Mouse (Mus musculus) heart, embryonic 13.5 days (tissue): ENCODE results near the gene Saa3. TPM values are rescaled to one million over a fixed set of nuclear protein-coding genes. Genes with fewer than 3 reads are reported as not detected.

Source experiments
- ATAC-seq: fragments of 200-750 bp; cut with Nextera tagmentation; 2 replicates; pipeline ENCODE4 v1.8.0; 2017; ENCODE audit warnings: moderate TSS enrichment; ENCODE audit not compliant: insufficient number of reproducible peaks, low FRiP score, low TSS enrichment; ENCODE audit errors: extremely low read depth
- H3K27ac ChIP-seq: fragments of 300-500 bp; sonication (generic); replicated peaks from 2 replicates; pipeline ENCODE4 v1.5.1; 2015; ENCODE audit warnings: moderate library complexity, mild to moderate bottlenecking, inconsistent platforms
- H3K27me3 ChIP-seq: fragments of 300-500 bp; sonication (generic); replicated peaks from 2 replicates; pipeline ENCODE4 v1.6.1; 2015; ENCODE audit warnings: mild to moderate bottlenecking, inconsistent platforms
- H3K36me3 ChIP-seq: fragments of 300-500 bp; sonication (generic); 2 replicates; pipeline ENCODE4 v1.6.1; 2015; ENCODE audit warnings: mild to moderate bottlenecking, inconsistent platforms
- H3K4me1 ChIP-seq: fragments of 300-500 bp; sonication (generic); 2 replicates; pipeline ENCODE4 v1.6.1; 2015; ENCODE audit warnings: inconsistent platforms
- H3K4me2 ChIP-seq: fragments of 300-500 bp; sonication (generic); 2 replicates; pipeline ENCODE4 v1.6.1; 2015; ENCODE audit warnings: inconsistent platforms, mild to moderate bottlenecking, moderate library complexity
- H3K4me3 ChIP-seq: fragments of 300-500 bp; sonication (generic); 2 replicates; pipeline ENCODE4 v1.5.1; 2015; ENCODE audit warnings: moderate library complexity, mild to moderate bottlenecking, inconsistent platforms
- H3K9ac ChIP-seq: fragments of 300-500 bp; sonication (generic); 2 replicates; pipeline ENCODE4 v1.6.1; 2015; ENCODE audit warnings: inconsistent platforms, mild to moderate bottlenecking, moderate library complexity
- H3K9me3 ChIP-seq: fragments of 300-500 bp; sonication (generic); 2 replicates; pipeline ENCODE4 v1.6.1; 2016; ENCODE audit warnings: inconsistent platforms
- WGBS: fragments of 180-500 bp; shearing (Covaris S2); methylation state at CpG from one replicate; pipeline ENCODE4 v1.1.7; 2015; ENCODE audit warnings: mixed read lengths; 5-methylcytosine and 5-hydroxymethylcytosine counted together
- polyA plus RNA-seq: library from polyadenylated mRNA; unstranded; fragments of >200 nt; fragmentation: Nextera tagmentation; extraction: Ambion mirVana; gene quantifications from 2 replicates; pipeline ENCODE4 v1.2.1, GENCODE M21; 2015

Gene Saa3
- polyA plus RNA-seq, 1 experiment from 2014 or later, result not detected

DNA sequence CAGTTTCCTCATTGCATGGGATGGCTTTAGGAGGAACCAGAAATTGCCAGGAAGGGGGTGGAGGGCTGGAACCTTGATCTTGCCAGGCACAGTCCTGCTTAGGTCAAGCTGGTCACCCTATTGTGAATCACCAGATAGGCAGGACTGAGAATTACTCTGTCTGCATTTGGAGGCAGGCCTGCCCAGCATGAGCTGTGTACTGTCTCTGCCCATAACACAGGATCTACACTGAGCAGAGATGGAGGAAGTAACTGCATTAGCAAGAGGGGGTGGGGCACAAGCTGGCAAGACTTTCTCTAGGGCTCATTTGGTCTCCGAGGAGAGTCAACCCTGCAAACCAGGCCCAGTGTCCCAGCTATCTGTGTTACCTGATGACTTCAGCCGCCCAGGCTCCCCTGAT lies 19.5 kb upstream of the Saa3 start:
- H3K4me2 ChIP-seq, result no peak overlapping the region
- H3K27me3 ChIP-seq, result no peaks in the 10 kb centered on the region
- no peak overlapping the region for H3K4me3 ChIP-seq
- no peak for ATAC-seq
- H3K9me3 ChIP-seq, result no peaks in the 10 kb centered on the region
- no peaks in the 10 kb centered on the region for H3K4me1 ChIP-seq
- 62% methylated on average over 2 of the region's 2 CpGs for WGBS
- no peaks in the 10 kb centered on the region for H3K36me3 ChIP-seq
- H3K9ac ChIP-seq, result no peak overlapping the region
- H3K27ac ChIP-seq, result no peak overlapping the region

DNA sequence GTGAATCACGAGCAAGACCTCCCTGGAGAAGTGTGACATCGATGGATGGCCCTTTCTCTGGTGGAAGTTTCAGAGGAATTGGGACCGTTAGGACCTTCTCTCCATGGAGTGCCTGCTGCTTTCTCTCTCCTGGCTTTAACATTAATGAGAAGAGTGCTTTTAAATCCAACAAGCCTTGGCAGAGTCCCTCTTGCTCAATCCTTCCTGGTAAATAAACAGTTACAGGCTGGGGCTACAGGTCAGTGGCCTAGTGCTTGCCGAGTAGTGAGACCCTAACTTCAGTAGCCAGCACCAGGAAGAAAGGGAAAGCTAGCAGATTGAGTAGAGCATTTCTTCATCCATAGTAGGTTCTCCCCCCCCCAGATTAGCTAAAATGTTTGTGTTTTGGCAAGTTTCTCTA lies 17.0 kb upstream of the Saa3 start, which contains the start of gene Saa4:
TSS of gene Saa4 (minus strand) at position 146 of the 400 bp plus-strand sequence.
- Histone ChIP-seq H3K4me1 (no peaks in the 10 kb centered on the region), H3K36me3 (no peaks in the 10 kb centered on the region), H3K4me3 (no peak within 1 kb of the TSS), H3K27ac (no peak within 1 kb of the TSS), H3K4me2 (no peak within 1 kb of the TSS), H3K27me3 (no peaks in the 10 kb centered on the region), H3K9ac (no peak within 1 kb of the TSS), H3K9me3 (no peaks in the 10 kb centered on the region)
- 70% methylated on average over 4 of the region's 4 CpGs for WGBS
- no peak for ATAC-seq

DNA sequence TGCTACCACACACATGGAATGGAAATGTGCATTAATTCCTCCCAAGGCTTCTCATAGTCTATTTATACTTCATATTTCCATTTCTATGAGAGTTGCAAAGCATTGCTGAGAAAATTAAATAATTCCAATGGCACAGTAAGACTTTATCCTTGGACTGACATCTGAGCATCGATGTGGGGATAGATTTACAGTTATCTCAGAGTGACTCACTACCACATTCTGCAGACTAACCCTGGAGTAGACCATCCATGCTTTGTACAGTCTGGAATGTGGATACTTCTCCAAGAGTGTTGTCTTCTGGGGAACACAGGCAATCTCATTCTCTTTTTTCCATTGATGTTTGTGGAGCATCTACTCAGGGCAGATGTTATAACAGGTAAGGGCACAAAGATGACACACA lies 12.1 kb upstream of the Saa3 start:
- no peak overlapping the region for H3K4me3 ChIP-seq
- H3K4me2 ChIP-seq, result no peak overlapping the region
- no peak overlapping the region for H3K27ac ChIP-seq
- H3K27me3 ChIP-seq, result no peaks in the 10 kb centered on the region
- no peaks in the 10 kb centered on the region for H3K4me1 ChIP-seq
- WGBS, result 63% methylated on average over 1 of the region's 1 CpGs
- no peak for ATAC-seq
- H3K36me3 ChIP-seq, result no peaks in the 10 kb centered on the region
- H3K9me3 ChIP-seq, result no peaks in the 10 kb centered on the region
- H3K9ac ChIP-seq, result no peak overlapping the region

DNA sequence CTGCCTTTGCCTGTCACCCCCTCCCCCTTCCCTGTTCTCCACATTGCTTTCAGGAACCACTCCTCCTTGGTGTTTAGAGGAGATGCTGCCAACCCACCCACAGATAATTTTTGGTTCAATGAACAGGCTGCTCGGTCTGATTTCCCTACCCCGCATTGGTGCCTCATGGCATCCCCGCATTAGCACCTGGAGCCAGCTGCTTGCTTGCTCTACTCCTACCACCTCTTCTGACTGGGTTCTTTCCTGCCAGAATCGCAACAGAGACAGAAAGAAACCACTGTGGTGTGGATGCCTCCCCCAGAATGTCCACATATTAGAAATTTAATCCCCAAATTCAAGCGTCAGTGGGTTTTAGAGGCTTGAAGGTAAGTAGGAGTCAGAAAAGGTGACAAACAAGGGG lies 8.9 kb upstream of the Saa3 start:
- no peak for ATAC-seq
- peaks cover 12% of the 10 kb centered on the region for H3K27me3 ChIP-seq
- H3K9ac ChIP-seq, result no peak overlapping the region
- H3K27ac ChIP-seq, result no peak overlapping the region
- H3K4me2 ChIP-seq, result no peak overlapping the region
- H3K9me3 ChIP-seq, result no peaks in the 10 kb centered on the region
- H3K4me1 ChIP-seq, result no peaks in the 10 kb centered on the region
- 63% methylated on average over 5 of the region's 5 CpGs for WGBS
- H3K4me3 ChIP-seq, result no peak overlapping the region
- H3K36me3 ChIP-seq, result no peaks in the 10 kb centered on the region

DNA sequence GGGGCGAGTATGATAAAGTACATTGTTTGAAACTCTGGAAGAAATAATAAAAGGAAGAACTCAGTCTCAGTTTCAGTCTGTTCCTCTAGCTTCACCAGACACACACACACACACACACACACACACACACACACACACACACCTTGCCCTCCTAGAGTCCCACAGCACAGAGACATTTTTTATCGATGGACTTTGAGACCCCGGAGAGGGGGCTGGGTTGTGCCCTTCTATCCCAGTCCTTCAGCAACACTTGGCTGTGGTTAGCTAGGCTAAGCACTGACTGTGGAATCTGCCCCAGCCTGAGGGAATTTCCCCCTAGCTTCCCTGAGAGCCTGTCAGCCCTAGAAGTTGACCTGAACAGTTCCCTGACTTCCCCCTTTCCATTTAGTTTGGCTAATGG lies 8.3 kb upstream of the Saa3 start:
- Histone ChIP-seq H3K27ac (no peak overlapping the region), H3K4me3 (no peak overlapping the region), H3K27me3 (peaks cover 12% of the 10 kb centered on the region), H3K9me3 (no peaks in the 10 kb centered on the region), H3K4me1 (no peaks in the 10 kb centered on the region), H3K36me3 (no peaks in the 10 kb centered on the region), H3K9ac (no peak overlapping the region), H3K4me2 (no peak overlapping the region)
- WGBS, result 69% methylated on average over 3 of the region's 3 CpGs
- no peak for ATAC-seq

DNA sequence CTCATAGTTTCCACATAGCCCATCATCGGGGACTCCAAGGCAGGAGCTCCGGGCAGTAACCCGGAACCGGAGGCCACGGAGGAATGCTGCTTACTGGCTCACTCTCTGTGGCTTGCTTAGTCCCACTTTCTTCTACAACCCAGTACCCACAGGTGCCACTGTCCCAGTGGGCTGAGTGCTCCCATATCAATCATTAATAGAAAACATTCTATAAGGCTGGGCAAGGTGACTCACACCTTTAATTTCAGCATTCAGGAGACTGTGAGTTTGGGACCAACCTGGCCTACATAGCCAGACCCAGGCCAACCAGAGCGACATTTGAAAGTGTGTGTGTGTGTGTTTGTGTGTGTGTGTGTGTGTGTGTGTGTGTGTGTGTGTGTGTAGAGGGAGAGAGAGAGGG lies 7.9 kb upstream of the Saa3 start:
- Histone ChIP-seq H3K27me3 (peaks cover 15% of the 10 kb centered on the region), H3K4me1 (no peaks in the 10 kb centered on the region), H3K9me3 (no peaks in the 10 kb centered on the region), H3K4me3 (no peak overlapping the region), H3K36me3 (no peaks in the 10 kb centered on the region), H3K27ac (no peak overlapping the region), H3K4me2 (no peak overlapping the region), H3K9ac (no peak overlapping the region)
- no peak for ATAC-seq
- 88% methylated on average over 6 of the region's 6 CpGs for WGBS

DNA sequence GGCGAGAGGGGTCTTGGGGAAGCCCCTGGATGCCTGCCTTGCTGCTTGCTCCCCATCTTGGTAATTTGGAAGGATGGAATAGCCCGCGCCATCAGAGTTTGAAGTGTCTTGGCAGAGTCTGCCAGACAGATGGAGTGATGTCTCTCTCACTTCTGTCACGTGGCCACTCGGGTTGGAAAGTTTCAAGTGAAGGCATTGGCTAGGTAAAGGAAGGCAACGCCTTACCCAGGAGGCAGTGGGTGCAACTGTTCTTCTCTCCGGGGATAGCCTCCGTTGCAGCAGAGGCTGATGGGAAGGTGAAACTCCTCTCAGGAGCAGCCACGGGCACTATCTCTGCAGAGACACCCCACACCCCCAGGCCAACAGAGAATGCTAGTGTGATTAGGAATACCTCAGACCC lies 5.0 kb upstream of the Saa3 start:
- ATAC-seq, result no peak
- H3K9me3 ChIP-seq, result no peaks in the 10 kb centered on the region
- WGBS, result 69% methylated on average over 9 of the region's 9 CpGs
- peaks cover 20% of the 10 kb centered on the region for H3K27me3 ChIP-seq
- H3K4me3 ChIP-seq, result no peak overlapping the region
- no peaks in the 10 kb centered on the region for H3K4me1 ChIP-seq
- no peak overlapping the region for H3K9ac ChIP-seq
- no peaks in the 10 kb centered on the region for H3K36me3 ChIP-seq
- no peak overlapping the region for H3K4me2 ChIP-seq
- H3K27ac ChIP-seq, result no peak overlapping the region

DNA sequence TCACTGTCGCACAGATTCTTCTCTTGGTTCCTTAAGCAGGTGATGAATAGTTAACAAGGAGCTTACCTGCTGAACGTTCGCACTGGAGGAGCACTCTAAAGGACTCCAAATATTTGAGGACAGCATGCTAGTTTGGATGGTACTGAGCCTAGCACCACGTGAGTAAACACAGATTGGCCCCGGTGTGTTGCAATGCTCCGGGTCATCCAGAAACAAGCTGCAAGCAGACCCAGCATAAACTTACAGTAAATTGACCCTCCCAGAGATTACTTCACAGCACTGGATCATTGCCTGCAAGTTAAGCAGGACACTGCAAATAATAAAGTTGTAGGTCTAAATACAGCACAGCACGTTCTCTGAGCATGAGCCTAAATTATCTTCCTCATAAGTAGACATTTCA lies 4.0 kb upstream of the Saa3 start:
- 71% methylated on average over 7 of the region's 7 CpGs for WGBS
- Histone ChIP-seq H3K27me3 (peaks cover 20% of the 10 kb centered on the region), H3K9me3 (no peaks in the 10 kb centered on the region), H3K36me3 (no peaks in the 10 kb centered on the region), H3K27ac (no peak overlapping the region), H3K4me3 (no peak overlapping the region), H3K4me1 (no peaks in the 10 kb centered on the region), H3K4me2 (no peak overlapping the region), H3K9ac (no peak overlapping the region)
- no peak for ATAC-seq

DNA sequence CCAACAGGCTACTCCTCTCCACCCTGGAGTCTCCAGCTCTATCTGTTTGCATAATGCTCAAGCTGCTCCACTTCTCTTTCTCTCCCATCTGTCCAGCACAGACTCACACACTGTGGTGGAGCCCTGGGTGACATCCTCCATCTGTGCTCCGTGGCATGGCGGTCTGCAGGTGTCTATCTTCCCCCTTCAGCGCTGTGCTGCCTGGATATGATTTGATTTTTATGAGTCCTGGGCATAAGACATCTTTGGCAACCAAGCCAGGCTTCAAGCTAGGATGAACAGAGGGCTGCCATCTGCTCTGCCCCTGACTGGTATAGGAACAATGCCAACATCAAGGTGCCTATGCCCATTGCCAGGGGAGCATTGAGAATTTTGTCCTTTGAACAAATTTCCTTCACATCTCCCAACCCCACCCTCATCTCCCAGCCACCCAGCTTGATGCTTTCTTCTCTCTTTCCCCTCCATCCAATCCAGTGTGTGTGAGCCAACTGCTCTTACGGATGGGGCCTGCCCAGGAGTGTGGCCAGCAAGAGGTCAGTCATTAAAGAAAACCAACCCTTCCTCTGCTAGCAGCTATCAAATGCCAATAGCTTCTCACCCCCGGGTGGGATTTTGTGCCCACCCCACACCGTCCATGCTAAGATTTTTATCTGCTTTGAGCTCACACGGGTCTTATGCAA lies 3.2 kb upstream of the Saa3 start:
- no peaks in the 10 kb centered on the region for H3K4me1 ChIP-seq
- H3K27me3 ChIP-seq, result peaks cover 21% of the 10 kb centered on the region
- no peaks in the 10 kb centered on the region for H3K9me3 ChIP-seq
- H3K4me3 ChIP-seq, result no peak overlapping the region
- no peak overlapping the region for H3K9ac ChIP-seq
- 74% methylated on average over 7 of the region's 7 CpGs for WGBS
- no peak for ATAC-seq
- H3K4me2 ChIP-seq, result no peak overlapping the region
- H3K27ac ChIP-seq, result no peak overlapping the region
- no peaks in the 10 kb centered on the region for H3K36me3 ChIP-seq

DNA sequence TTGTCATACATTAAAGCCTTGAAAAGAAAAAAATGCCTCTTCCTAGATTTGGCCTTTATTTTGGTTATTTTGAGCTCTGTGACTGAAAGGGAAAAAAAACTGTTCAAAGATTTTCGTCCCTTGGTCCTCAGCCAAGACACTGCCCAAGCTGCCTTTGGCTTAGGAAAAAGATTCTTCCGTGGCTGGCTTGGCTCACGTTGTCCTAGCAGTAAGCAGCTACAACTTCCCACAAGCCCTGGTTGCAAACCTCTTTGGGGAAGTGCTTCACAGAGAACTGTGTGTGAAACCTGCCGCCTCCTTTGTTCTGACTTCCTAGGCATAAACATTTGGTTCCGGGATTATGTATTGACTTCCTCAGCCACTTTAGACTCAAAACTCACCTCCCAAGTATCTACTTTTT lies 1.4 kb upstream of the Saa3 start:
- H3K4me1 ChIP-seq, result no peaks in the 10 kb centered on the region
- no peak overlapping the region for H3K4me3 ChIP-seq
- H3K9ac ChIP-seq, result no peak overlapping the region
- 46% methylated on average over 5 of the region's 5 CpGs for WGBS
- H3K9me3 ChIP-seq, result no peaks in the 10 kb centered on the region
- peaks cover 26% of the 10 kb centered on the region for H3K27me3 ChIP-seq
- no peak overlapping the region for H3K27ac ChIP-seq
- no peak for ATAC-seq
- H3K36me3 ChIP-seq, result no peaks in the 10 kb centered on the region
- H3K4me2 ChIP-seq, result no peak overlapping the region

DNA sequence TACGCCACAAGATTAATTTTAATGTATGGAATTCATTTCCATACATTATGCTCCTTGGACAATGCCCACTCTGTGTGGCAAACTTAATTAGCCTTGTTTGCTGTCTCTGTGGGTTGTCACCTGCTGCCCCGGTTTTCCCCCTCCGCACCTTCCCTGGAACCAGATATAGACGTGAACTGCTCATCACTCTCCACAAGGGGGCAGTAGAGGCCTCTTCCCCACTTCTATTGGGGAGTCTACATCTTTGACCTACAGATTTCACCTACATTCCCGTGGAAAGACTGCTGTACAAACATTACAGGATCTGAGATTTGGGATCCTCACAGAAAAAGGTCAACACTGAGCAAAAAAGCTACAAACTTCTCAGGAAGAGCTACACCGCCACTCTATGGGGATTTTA lies 982 bp downstream of the Saa3 start:
- H3K36me3 ChIP-seq, result no peaks in the 10 kb centered on the region
- no peak overlapping the region for H3K4me2 ChIP-seq
- no peak for ATAC-seq
- no peak overlapping the region for H3K4me3 ChIP-seq
- H3K27ac ChIP-seq, result no peak overlapping the region
- no peaks in the 10 kb centered on the region for H3K9me3 ChIP-seq
- no peak overlapping the region for H3K9ac ChIP-seq
- peaks cover 15% of the 10 kb centered on the region; the same call in 1 of the 2 replicates for H3K27me3 ChIP-seq
- H3K4me1 ChIP-seq, result peaks cover 3% of the 10 kb centered on the region
- 27% methylated on average over 6 of the region's 6 CpGs for WGBS

DNA sequence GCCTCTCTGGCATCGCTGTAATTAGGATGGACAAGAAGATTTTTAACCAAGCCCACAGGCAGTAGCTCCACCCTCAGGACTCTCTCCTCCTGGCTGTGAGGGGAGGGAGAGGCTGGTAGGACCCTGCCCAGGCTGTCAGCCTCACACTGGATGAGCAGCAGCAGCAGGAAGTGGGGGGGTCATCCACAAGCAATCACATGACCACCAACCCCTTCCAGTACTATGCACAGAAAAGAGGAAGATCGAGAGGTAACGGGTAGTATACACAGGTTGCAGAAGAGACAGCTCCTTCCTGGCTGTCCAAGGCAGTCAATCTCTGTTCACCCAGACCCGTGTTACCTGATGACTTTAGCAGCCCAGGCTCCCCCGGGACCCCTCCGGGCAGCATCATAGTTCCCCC lies 3.2 kb downstream of the Saa3 start:
- peaks cover 6% of the 10 kb centered on the region; the same call in 1 of the 2 replicates for H3K27me3 ChIP-seq
- no peak for ATAC-seq
- H3K27ac ChIP-seq, result no peak overlapping the region

More for the DNA sequence above, 3.2 kb downstream of the Saa3 start:
- Histone ChIP-seq H3K4me2 (no peak overlapping the region), H3K4me1 (peaks cover 10% of the 10 kb centered on the region), H3K36me3 (peaks cover 11% of the 10 kb centered on the region), H3K9ac (no peak overlapping the region), H3K4me3 (no peak overlapping the region), H3K9me3 (no peaks in the 10 kb centered on the region)
- whole genome bisulfite sequencing, result 64% methylated on average over 6 of the region's 6 CpGs
